Mouse (Mus musculus) 3134 (cell line): ENCODE measurements around the gene Jund.

Experiments used
- DNase-seq: peaks from one replicate; pipeline ENCODE4 v3.0.0-alpha.2; 2011; ENCODE audit warnings: low spot score; ENCODE audit not compliant: insufficient read length; ENCODE audit errors: extremely low read depth

Gene Jund

DNA sequence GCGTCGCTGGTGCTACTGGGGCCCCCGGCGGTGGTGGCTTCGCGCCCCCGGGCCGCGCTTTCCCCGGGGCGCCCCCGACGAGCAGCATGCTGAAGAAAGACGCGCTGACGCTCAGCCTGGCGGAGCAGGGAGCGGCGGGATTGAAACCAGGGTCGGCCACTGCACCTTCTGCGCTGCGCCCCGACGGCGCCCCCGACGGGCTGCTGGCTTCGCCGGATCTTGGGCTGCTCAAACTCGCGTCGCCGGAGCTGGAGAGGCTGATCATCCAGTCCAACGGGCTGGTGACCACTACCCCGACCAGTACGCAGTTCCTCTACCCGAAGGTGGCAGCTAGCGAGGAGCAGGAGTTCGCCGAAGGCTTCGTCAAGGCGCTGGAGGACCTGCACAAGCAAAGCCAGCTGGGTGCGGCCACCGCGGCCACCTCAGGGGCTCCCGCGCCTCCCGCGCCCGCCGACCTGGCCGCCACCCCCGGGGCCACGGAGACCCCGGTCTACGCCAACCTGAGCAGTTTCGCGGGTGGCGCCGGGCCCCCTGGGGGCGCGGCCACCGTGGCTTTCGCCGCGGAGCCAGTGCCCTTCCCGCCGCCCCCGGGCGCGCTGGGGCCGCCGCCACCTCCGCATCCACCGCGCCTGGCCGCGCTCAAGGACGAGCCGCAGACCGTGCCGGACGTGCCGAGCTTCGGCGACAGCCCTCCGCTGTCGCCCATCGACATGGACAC is 526 bp downstream of the Jund start:
- DNase-seq, result no peak

- DNase-seq, result peak; percentile 81
These were observed 1.2 kb downstream of the Jund start for GRCm38 (mm10) chr8:70699834-70700554.

DNA sequence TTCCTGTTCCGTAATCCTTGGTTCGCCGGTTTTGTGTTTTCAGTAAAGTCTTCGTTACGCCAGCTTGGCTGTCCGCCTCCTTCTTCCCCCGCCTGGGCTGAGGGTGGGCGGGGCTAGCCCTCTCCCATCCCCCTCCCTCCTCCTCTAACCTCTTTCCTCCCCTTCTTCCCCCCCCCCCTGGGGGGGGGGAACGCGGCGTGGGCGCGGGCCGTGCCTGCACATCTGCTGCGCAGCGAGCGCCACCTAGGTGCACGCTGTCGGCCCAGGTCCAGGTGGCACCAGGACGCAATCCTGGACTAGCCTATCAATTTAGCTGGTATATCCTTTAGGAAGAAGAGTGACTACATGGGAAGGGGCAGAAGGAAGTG is 1.8 kb downstream of the Jund start:
- peak; percentile 92 for DNase-seq

DNA sequence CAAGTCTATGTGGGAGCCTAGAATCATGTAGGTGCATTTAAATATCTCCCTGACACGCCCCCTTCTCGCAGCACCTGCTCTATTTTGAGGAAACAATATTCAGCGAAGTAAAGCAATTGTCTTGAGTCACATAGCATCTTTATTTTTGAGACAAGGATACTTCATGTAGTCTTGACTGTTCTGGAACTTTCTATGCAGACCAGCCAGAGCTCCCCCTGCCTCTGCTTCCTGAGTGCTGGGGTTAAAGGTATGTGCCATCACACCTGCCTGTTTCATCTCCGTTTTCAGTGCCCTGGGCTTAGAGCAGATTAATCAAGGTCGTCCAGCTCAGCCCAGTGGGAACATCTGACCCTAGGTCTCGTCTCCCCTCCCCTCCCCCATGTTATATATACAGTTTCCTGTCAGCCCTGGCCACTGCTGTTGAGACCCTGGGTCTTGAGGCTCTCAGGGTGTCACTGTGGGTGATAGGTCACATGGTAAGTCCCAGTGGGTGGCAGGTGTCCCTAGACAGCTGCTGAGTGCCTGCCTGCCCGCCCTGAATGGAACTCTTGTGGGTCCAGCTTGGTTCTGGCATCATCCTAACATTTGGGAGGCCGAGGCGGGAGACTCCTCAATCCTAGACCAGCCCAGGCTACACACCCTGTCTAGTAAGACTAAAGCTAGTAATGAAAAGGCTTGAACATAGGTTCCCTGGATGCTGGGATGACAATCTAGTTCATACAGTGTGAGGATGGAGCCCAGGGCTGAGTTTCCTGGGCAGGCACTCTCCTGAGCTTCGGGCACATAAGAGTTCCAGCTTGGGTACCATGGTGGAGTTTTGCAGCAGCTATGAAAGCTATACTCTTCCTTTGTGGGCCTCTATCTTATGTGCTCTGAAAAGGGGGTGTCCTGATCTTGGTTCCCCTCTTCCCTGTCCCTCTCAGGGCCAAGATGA is 2.6 kb downstream of the Jund start:
- DNase-seq, result no peak

DNA sequence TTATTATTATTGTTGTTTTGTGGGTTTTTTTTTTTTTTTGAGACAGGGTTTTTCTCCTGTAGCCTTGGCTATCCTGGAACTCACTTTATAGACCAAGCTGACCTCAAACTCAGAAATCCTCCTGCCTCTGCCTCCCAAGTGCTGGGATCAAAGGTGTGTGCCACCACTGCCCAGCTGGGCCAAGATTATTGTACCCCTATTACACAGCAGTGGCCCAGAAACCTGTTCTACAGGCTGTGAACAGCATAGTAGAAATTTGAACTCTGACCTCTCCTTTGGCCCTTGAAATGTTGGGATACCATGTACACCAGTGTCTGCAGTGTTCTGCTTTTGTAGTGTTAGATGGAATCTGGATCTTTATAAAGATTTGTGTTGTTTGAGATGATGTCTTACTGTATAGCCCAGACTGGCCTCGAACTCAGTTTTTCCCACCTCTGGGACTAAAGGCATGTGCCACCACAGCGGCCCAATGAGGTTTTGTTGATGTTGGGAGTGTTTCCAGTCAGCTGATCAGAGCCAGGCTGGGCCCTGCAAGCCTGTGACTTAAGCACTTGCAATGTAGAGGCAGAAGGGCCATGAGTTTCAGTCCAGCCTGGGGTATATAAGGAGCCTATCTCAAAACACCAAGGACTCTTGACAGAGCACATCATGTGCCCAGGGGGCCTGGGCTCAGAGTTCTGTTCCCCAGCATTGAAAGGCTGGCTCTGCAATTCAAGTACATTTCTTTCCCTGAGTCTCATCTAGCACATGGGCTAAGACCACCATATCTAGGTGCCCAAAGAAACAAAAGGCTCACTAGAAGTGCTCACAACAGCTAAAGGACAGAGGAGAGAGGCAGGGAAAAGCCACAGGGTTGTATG is 3.5 kb downstream of the Jund start:
- DNase-seq, result no peak

GRCm38 (mm10) chr8:70702842-70703182 is 4.1 kb downstream of the Jund start:
- peak; percentile 76 for DNase-seq

DNA sequence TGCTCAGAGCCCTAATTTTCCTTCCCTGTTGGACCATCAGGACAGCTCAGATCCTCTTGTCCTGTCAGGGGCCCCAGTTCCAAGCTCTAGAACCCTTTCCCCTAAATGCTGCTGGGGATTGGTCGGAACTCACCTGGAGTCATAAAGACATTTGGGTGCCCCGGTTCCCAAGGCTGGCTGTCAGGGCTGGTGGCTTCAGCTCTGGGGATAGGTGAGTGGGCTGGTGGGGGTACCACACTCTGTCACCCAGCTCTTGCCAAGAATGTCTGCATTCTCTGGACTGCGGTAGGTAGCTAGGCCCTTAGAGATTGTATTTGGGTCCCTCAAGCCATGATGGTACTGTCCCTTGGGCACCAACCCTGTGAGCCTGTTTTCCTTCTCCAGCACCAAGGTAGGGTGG is 4.5 kb downstream of the Jund start, which contains the start of gene Iqcn:
Gene Iqcn (plus strand): TSS at position 171 of the 400 bp plus-strand sequence.
- DNase-seq, result no peak

GRCm38 (mm10) chr8:70708281-70708680 is 9.5 kb downstream of the Jund start:
- DNase-seq, result no peak

DNA sequence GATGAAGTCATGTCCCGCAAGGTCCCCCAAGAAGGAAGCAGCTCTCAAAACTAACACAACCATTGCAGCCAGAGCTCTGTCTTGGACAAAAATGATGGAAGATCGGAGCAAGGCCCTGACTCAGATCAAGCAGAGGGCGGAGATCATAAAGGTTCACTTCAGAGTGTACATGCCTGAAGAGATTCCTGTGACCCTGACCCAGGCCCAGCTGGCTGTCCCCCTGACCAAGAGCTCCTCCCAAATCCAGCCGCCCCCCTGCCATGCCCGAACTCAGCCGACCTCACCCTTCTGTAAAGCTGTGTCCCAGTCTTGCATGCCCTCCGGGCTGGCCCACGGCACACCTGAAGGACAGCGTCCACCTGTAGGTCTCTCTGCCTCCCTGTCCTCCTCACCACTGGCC is 11.0 kb downstream of the Jund start:
- no peak for DNase-seq

DNA sequence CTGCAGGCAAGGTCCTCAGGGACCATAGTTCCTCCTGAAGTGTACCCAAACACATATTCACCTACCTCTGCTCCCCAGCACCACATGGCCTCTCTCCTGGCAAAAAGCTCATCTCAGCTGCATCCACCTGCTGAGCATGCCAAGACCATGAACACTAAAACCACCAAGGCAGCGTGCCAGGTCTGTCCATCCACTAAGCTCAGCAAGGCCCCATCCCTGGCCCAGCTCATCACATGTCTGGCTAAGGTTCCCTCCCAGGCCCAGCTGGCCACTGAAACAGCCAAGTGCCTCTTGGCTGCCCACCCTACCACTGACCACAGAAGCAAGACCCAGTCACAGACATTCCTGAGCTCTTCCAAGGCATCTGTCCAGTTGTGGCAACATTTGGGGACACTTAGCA is 11.5 kb downstream of the Jund start:
- DNase-seq, result peak; percentile 89

DNA sequence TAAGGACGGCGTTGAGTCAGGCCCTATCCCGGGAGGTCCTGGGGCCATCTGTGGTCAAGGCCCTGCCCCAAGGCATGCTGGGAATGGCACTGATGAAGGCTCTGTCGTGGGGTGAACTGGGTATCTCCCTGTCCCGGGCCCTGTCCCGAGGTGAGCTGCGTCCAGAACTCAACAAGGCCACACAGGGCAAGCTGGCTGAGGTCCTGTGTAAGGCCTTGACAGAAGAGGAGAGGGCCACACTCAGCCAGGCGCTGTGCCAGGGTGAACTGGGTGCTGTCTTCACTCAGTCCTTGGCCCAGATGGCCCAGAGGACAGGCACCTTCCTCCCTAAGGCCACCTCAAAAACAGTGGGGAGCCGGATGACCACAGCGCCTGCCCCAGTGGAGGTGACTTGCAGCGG is 12.3 kb downstream of the Jund start:
- DNase-seq, result no peak

- DNase-seq, result no peak
These were observed 15.2 kb downstream of the Jund start for GRCm38 (mm10) chr8:70713991-70714390.

GRCm38 (mm10) chr8:70715086-70715485 is 16.3 kb downstream of the Jund start:
- DNase-seq, result no peak

- no peak for DNase-seq
These were observed 18.0 kb downstream of the Jund start for GRCm38 (mm10) chr8:70716521-70717400.

DNA sequence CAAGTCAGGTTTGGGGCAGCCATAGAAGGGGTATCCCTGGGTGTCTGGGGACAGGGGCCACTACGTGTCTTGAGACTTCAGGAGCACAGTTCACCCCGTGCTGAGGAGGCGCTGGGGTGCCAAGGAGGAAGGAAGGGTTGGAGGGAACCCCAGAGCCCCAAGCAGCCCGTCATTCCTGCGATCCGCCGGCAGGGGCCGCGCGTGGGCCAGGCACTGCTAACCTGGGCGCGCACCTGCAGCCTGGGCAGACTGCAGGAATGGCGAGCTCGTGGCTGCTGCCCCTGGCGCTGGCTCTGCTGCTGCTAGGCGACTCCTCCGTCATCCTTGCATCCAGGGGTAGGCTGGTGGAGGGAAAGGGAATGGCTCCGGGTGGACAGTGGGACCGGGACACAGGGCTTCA is 19.5 kb downstream of the Jund start, which contains the start of gene Gm3336:
Gene Gm3336 (plus strand): TSS at position 247 of the 400 bp plus-strand sequence.
- DNase-seq, result peak; percentile 54

GRCm38 (mm10) chr8:70719796-70720270 is 21.1 kb downstream of the Jund start:
- no peak for DNase-seq

DNA sequence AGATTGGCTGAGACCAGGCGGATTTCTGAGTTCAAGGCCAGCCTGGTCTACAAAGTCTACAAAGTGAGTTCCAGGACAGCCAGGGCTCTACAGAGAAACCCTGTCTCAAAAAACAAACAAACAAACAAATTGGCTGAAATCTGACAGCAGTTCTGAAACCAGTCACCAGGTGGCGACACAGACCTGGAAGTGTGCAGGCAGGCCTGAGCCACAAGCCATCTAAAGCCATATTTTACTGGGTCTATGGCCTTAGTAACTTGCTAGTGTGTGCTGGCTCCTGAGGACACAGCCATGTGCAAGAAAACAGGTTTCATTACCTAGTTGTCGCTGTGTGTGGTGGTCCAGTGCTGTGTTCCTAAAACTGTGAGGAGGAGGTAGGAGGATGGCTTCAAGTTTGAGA is 22.0 kb downstream of the Jund start:
- peak; percentile 52 for DNase-seq

- DNase-seq, result no peak
These were observed 22.9 kb downstream of the Jund start for GRCm38 (mm10) chr8:70721601-70722000.
